ENCODE assay signal across 8 mouse cellular contexts in the genomic region with DNA sequence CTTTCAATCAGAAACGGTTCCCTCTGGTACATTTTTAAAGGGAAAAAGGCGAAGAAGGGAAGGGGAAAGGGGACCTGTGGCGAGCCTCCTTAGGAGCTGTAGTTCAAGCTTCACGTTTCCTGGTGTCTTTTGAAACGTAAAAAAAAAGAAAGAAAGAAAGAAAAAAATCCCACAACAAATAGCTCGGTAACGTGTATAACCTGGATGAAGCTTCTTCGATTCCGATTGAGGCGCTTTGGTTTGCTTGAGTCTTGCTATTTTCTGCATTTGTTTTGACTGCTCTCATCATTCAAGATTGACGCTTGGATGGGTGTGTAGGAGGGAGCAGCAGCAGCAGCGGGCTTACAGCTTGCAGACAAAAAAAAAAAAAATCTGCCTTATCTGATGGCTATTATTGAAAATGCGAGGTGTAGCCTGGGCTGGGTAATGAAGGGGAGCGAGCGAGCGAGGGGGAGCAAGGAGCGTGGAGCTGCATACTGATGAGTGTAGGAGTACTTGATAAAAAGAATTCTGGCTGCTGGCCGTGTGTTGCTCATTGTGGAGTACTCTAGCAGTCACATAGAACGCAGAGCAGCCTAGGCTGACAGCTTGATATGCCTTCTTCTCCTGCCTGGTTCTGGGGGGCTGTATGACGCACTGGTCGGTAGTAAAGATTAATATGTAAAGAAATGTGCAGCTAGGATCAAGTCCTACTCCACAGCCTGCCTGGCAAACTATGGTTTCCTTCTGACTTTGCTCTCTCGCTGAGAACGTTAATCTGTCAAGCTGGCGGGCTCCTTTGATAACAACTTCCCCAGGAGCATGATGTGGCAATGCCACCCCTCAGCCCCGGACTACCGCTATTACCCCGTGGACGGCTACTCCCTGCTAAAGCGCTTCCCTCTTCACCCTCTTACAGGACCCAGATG.
DNase-seq lines count a peak whose midpoint lies in the region; ATAC-seq lines count a peak whose summit lies in the region.

No protein-coding gene starts in this region.

- intact Hi-C loops in gastrocnemius, postnatal 36 days (cut with DNase I): no loop called here

- peak; percentile 11 for DNase-seq in adrenal gland, adult 2 months
- no peak for DNase-seq in adrenal gland, adult 18-20 months (ENCODE audit: low spot score in 2 of 2)
- DNase-seq in embryo, embryonic 10 days (ENCODE audit: low spot score): peak; percentile 51
- peak; percentile 53 for DNase-seq in layer of hippocampus, adult 9-10 months (ENCODE audit: low spot score)
- DNase-seq in midbrain, embryonic 11.5 days (ENCODE audit: low spot score, missing footprints): peak; percentile 92
- peak; percentile 88 for DNase-seq in telencephalon, adult 2 months (ENCODE audit: low read depth, low spot score)
- DNase-seq in gastrocnemius, postnatal 36 days: no peak

- no peak overlapping the region for H3K27ac ChIP-seq in heart, embryonic 14.5 days (replicated peaks in 1 of 2; ENCODE audit: control insufficient read depth in 1 of 2, insufficient read depth in 1 of 2, low read depth in 2 of 2, low read length in 2 of 2)
- H3K27ac ChIP-seq in midbrain, embryonic 11.5 days (ENCODE audit: low read depth, low read length): peak overlapping the region; percentile 7

- peaks cover 0 to 4% of the 10 kb centered on the region in 2 experiments; a peak in 1 of 4 replicates for H3K4me1 ChIP-seq in heart, embryonic 14.5 days (ENCODE audit: control insufficient read depth in 2 of 2, insufficient read depth in 2 of 2, low read length in 2 of 2)
- H3K4me1 ChIP-seq in midbrain, embryonic 11.5 days (ENCODE audit: control insufficient read depth, insufficient read depth, low read length): peaks cover 6% of the 10 kb centered on the region

- no peaks in the 10 kb centered on the region for H3K27me3 ChIP-seq in heart, embryonic 14.5 days (ENCODE audit: control insufficient read depth, insufficient read depth, low read length)
- H3K27me3 ChIP-seq in midbrain, embryonic 11.5 days (ENCODE audit: control insufficient read depth, insufficient read depth, low read length): no peaks in the 10 kb centered on the region

- peak overlapping the region; percentile 32 for H3K9ac ChIP-seq in heart, embryonic 14.5 days (ENCODE audit: low read length)
- peak overlapping the region; percentile 29 for H3K9ac ChIP-seq in midbrain, embryonic 11.5 days (ENCODE audit: low read length)

- H3K4me2 ChIP-seq in heart, embryonic 14.5 days (ENCODE audit: low read length): peak overlapping the region; percentile 57
- peak overlapping the region; percentile 49 for H3K4me2 ChIP-seq in midbrain, embryonic 11.5 days

- 24% methylated on average over 29 of the region's 29 CpGs for WGBS in heart, embryonic 14.5 days
- 28% methylated on average over 29 of the region's 29 CpGs for WGBS in midbrain, embryonic 11.5 days

- ATAC-seq in heart, embryonic 14.5 days (ENCODE audit: insufficient number of reproducible peaks, insufficient read depth, low FRiP score, low read depth): peak; percentile 47; the same call in 1 of the 2 replicates
- peak; percentile 98 for ATAC-seq in midbrain, embryonic 11.5 days (ENCODE audit: low FRiP score)

- H3K9me3 ChIP-seq in heart, embryonic 14.5 days (ENCODE audit: control insufficient read depth, low read length): no peaks in the 10 kb centered on the region
- H3K9me3 ChIP-seq in midbrain, embryonic 11.5 days (ENCODE audit: control insufficient read depth, low read length): no peaks in the 10 kb centered on the region

- peak overlapping the region; percentile 8 to 23; a peak in 3 of 4 replicates for H3K4me3 ChIP-seq in heart, embryonic 14.5 days (ENCODE audit: control insufficient read depth in 1 of 2, insufficient read depth in 1 of 2, low read depth in 1 of 2, low read length in 2 of 2)
- peak overlapping the region; percentile 25 for H3K4me3 ChIP-seq in midbrain, embryonic 11.5 days (ENCODE audit: low read depth, low read length)

- H3K36me3 ChIP-seq in heart, embryonic 14.5 days (ENCODE audit: control insufficient read depth, insufficient read depth, low read length): no peaks in the 10 kb centered on the region
- H3K36me3 ChIP-seq in midbrain, embryonic 11.5 days (ENCODE audit: control insufficient read depth, insufficient read depth, low read length): no peaks in the 10 kb centered on the region

Comparison
In these comparisons a context has a peak if more than half of its experiments do, and no peak if none do; other contexts are left out.
1. DNase-seq: peak in adrenal gland, adult 2 months (single experiment), embryo, embryonic 10 days (single experiment), layer of hippocampus, adult 9-10 months (single experiment), midbrain, embryonic 11.5 days (single experiment) and telencephalon, adult 2 months (single experiment); none in adrenal gland, adult 18-20 months (0 of 2) and gastrocnemius, postnatal 36 days (0 of 2).